Mouse (Mus musculus) heart, embryonic 11.5 days (tissue): ENCODE data around the gene Fancc. TPM values are rescaled to one million over a fixed set of nuclear protein-coding genes. Genes with fewer than 3 reads are reported as not detected.

ENCODE experiments used
- ATAC-seq: fragments of 200-750 bp; cut with Nextera tagmentation; replicated peaks from 2 replicates; pipeline ENCODE4 v1.8.0; 2017; ENCODE audit warnings: moderate library complexity; ENCODE audit not compliant: insufficient number of reproducible peaks, low FRiP score, low TSS enrichment
- H3K27ac ChIP-seq: fragments of 300-500 bp; sonication (generic); 2 replicates; pipeline ENCODE4 v1.5.1; 2014; ENCODE audit warnings: mild to moderate bottlenecking, low read depth, low read length
- H3K27me3 ChIP-seq: fragments of 300-500 bp; sonication (generic); 2 replicates; pipeline ENCODE4 v1.6.1; 2014; ENCODE audit warnings: mild to moderate bottlenecking, low read length, mixed read lengths; ENCODE audit not compliant: control insufficient read depth, insufficient read depth
- H3K36me3 ChIP-seq: fragments of 300-500 bp; sonication (generic); 2 replicates; pipeline ENCODE4 v1.6.1; 2014; ENCODE audit warnings: mild to moderate bottlenecking, low read length, moderate library complexity, mixed read lengths; ENCODE audit not compliant: control insufficient read depth, insufficient read depth
- H3K4me1 ChIP-seq: fragments of 300-500 bp; sonication (generic); 2 replicates; pipeline ENCODE4 v1.6.1; 2014; ENCODE audit warnings: low read length; ENCODE audit not compliant: control insufficient read depth, insufficient read depth
- H3K4me2 ChIP-seq: fragments of 300-500 bp; sonication (generic); 2 replicates; pipeline ENCODE4 v1.6.1; 2014; ENCODE audit warnings: mild to moderate bottlenecking, moderate library complexity
- H3K4me3 ChIP-seq: fragments of 300-500 bp; sonication (generic); 2 replicates; pipeline ENCODE4 v1.5.1; 2014; ENCODE audit warnings: low read depth, low read length
- H3K9ac ChIP-seq: fragments of 300-500 bp; sonication (generic); 2 replicates; pipeline ENCODE4 v1.6.1; 2014; ENCODE audit warnings: mild to moderate bottlenecking, low read depth, low read length, moderate library complexity
- H3K9me3 ChIP-seq: fragments of 300-500 bp; sonication (generic); replicated peaks from 2 replicates; pipeline ENCODE4 v1.6.1; 2016; ENCODE audit warnings: low read length; ENCODE audit not compliant: control insufficient read depth
- WGBS: fragments of 180-500 bp; shearing (Covaris S2); extraction: QIAGEN DNeasy Blood & Tissue Kit; methylation state at CpG from one replicate; pipeline ENCODE4 v1.1.7; 2014; ENCODE audit not compliant: insufficient replicate concordance; 5-methylcytosine and 5-hydroxymethylcytosine counted together
- polyA plus RNA-seq: library from polyadenylated mRNA; unstranded; fragments of >200 nt; fragmentation: Nextera tagmentation; extraction: Ambion mirVana; gene quantifications from 2 replicates; pipeline ENCODE4 v1.2.1, GENCODE M21; 2014

The Fancc gene
- polyA plus RNA-seq, 1 experiment from 2014 or later = 12.3 TPM

GRCm38 (mm10) chr13:63330236-63330860 is 166.7 kb downstream of the Fancc start:
- no peak overlapping the region for H3K4me3 ChIP-seq
- 48% methylated on average over 9 of the region's 9 CpGs for WGBS
- H3K9ac ChIP-seq = no peak overlapping the region
- no peaks in the 10 kb centered on the region for H3K9me3 ChIP-seq
- H3K27ac ChIP-seq = no peak overlapping the region
- no peaks in the 10 kb centered on the region for H3K36me3 ChIP-seq
- ATAC-seq = no peak
- no peaks in the 10 kb centered on the region for H3K27me3 ChIP-seq
- H3K4me2 ChIP-seq = no peak overlapping the region
- H3K4me1 ChIP-seq = peaks cover 4% of the 10 kb centered on the region

GRCm38 (mm10) chr13:63326015-63326414 is 171.1 kb downstream of the Fancc start:
- no peak for ATAC-seq
- Histone ChIP-seq H3K27me3 (no peaks in the 10 kb centered on the region), H3K36me3 (no peaks in the 10 kb centered on the region), H3K4me3 (no peak overlapping the region), H3K9ac (no peak overlapping the region), H3K27ac (no peak overlapping the region), H3K9me3 (no peaks in the 10 kb centered on the region), H3K4me1 (peaks cover 21% of the 10 kb centered on the region), H3K4me2 (no peak overlapping the region)
- 69% methylated on average over 2 of the region's 2 CpGs for WGBS

GRCm38 (mm10) chr13:63324978-63325848 is 171.9 kb downstream of the Fancc start:
- Histone ChIP-seq H3K4me1 (peaks cover 21% of the 10 kb centered on the region), H3K9ac (no peak overlapping the region), H3K27ac (peak overlapping the region; percentile 66), H3K4me2 (no peak overlapping the region), H3K36me3 (no peaks in the 10 kb centered on the region), H3K27me3 (no peaks in the 10 kb centered on the region), H3K4me3 (no peak overlapping the region), H3K9me3 (no peaks in the 10 kb centered on the region)
- peak; percentile 39; the same call in 1 of the 2 replicates for ATAC-seq
- 51% methylated on average over 10 of the region's 10 CpGs for WGBS

- ATAC-seq = no peak
- WGBS = 60% methylated on average over 3 of the region's 3 CpGs
These were observed 172.8 kb downstream of the Fancc start for GRCm38 (mm10) chr13:63324311-63324710.

GRCm38 (mm10) chr13:63323286-63324075 is 173.6 kb downstream of the Fancc start:
- WGBS = 68% methylated on average over 9 of the region's 9 CpGs
- H3K4me1 ChIP-seq = peaks cover 18% of the 10 kb centered on the region
- no peak for ATAC-seq

More at GRCm38 (mm10) chr13:63324311-63324710, 172.8 kb downstream of the Fancc start:
- H3K27ac ChIP-seq = peak overlapping the region; percentile 66
- peaks cover 19% of the 10 kb centered on the region for H3K4me1 ChIP-seq
- no peak overlapping the region for H3K9ac ChIP-seq
- no peaks in the 10 kb centered on the region for H3K36me3 ChIP-seq
- no peak overlapping the region for H3K4me2 ChIP-seq
- no peaks in the 10 kb centered on the region for H3K9me3 ChIP-seq
- no peaks in the 10 kb centered on the region for H3K27me3 ChIP-seq
- H3K4me3 ChIP-seq = no peak overlapping the region

GRCm38 (mm10) chr13:63322756-63323155 is 174.3 kb downstream of the Fancc start:
- WGBS = 88% methylated on average over 6 of the region's 6 CpGs
- Histone ChIP-seq H3K9me3 (no peaks in the 10 kb centered on the region), H3K9ac (no peak overlapping the region), H3K27me3 (no peaks in the 10 kb centered on the region), H3K4me1 (peaks cover 18% of the 10 kb centered on the region), H3K36me3 (no peaks in the 10 kb centered on the region), H3K4me3 (no peak overlapping the region), H3K27ac (0 out of 2 replicates have a peak overlapping the region, but pooled peaks have one; percentile 6), H3K4me2 (no peak overlapping the region)
- ATAC-seq = no peak

More at GRCm38 (mm10) chr13:63323286-63324075, 173.6 kb downstream of the Fancc start:
- Histone ChIP-seq H3K27me3 (no peaks in the 10 kb centered on the region), H3K9me3 (no peaks in the 10 kb centered on the region), H3K4me3 (no peak overlapping the region), H3K4me2 (no peak overlapping the region), H3K27ac (0 out of 2 replicates have a peak overlapping the region, but pooled peaks have one; percentile 8), H3K36me3 (no peaks in the 10 kb centered on the region), H3K9ac (no peak overlapping the region)

GRCm38 (mm10) chr13:63321689-63322088 is 175.4 kb downstream of the Fancc start:
- H3K9ac ChIP-seq = no peak overlapping the region
- H3K9me3 ChIP-seq = no peaks in the 10 kb centered on the region
- H3K27ac ChIP-seq = no peak overlapping the region
- H3K36me3 ChIP-seq = no peaks in the 10 kb centered on the region
- peaks cover 18% of the 10 kb centered on the region for H3K4me1 ChIP-seq
- H3K4me2 ChIP-seq = no peak overlapping the region
- ATAC-seq = no peak
- 78% methylated on average over 5 of the region's 5 CpGs for WGBS
- H3K27me3 ChIP-seq = no peaks in the 10 kb centered on the region
- H3K4me3 ChIP-seq = no peak overlapping the region

- Histone ChIP-seq H3K9ac (no peak overlapping the region), H3K27ac (no peak overlapping the region), H3K9me3 (no peaks in the 10 kb centered on the region), H3K4me2 (no peak overlapping the region), H3K27me3 (no peaks in the 10 kb centered on the region), H3K36me3 (no peaks in the 10 kb centered on the region), H3K4me1 (peaks cover 11% of the 10 kb centered on the region), H3K4me3 (no peak overlapping the region)
- no peak for ATAC-seq
- 91% methylated on average over 7 of the region's 7 CpGs for WGBS
These were observed 177.3 kb downstream of the Fancc start for GRCm38 (mm10) chr13:63319814-63320213.
